Mouse (Mus musculus): ENCODE data around the gene Snn. TPM values are rescaled to one million over a fixed set of nuclear protein-coding genes. Genes with fewer than 3 reads are reported as not detected.
"Not testable (repeated sequence)": the region's sequence is repeated elsewhere in the genome, so short reads cannot be mapped to it uniquely, and the experiment has no call there.

The Snn gene
- total RNA-seq (2021): 100 to 1,000 TPM; 186 to 194 TPM
- long read RNA-seq, experiment 1, transcript Snn-201 (2 exons, 2,872 nt): major isoform, 105 of 144 reads
- long read RNA-seq, experiment 1, partial matches to known transcripts: 36 of 144 reads
- long read RNA-seq, experiment 1, other reads (novel, unspliced or antisense): 3 of 144 reads
- long read RNA-seq, experiment 2, transcript Snn-201 (2 exons, 2,872 nt): major isoform, 80 of 108 reads
- long read RNA-seq, experiment 2, partial matches to known transcripts: 0 of 108 reads
- long read RNA-seq, experiment 2, other reads (novel, unspliced or antisense): 28 of 108 reads

DNA sequence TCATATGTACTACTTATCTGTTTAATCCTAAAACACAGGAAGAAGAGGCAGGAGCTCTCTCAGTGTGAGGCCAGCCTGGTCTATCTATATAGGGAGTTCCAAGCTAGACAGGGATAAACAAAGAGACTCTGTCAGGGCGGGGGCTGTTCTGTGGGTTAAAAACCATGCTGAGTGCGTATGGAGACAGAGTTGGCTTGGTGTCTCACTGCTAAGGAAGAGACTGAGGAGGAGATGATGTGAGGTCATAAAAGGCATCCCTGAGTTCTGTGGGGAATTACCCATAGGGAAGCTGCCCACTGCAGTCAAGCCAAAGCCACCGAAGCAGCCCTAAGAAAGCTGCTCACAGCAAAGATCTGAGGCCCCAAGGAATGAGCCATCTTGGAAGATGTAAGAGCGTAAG lies at the start of gene Snn:
TSS of gene Snn (plus strand) at position 301 of the 400 bp plus-strand sequence.
- DNase-seq (ENCODE audit: low spot score in 2 of 2): no peak

DNA sequence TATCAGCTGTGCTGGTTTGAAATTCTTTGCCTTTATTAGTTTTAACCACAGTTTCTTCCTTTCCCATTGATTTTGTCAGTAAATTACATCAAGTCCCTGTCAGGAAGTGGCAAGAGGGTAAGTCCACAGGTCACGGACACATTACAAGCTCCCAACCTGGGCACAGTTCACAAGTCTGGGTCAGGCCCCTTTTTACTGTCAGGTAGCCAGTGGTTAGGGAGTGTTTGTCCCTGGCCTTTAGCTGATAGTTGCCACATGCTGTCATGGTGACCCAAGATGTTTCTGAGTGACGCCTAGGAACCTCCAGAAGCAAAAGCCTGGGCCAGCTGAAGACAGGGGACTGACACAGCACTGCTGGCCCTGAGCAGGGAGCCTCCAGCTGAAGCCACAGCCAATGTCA lies 49.5 kb upstream of the Snn start:
- no peak for DNase-seq (ENCODE audit: low spot score in 2 of 2)

DNA sequence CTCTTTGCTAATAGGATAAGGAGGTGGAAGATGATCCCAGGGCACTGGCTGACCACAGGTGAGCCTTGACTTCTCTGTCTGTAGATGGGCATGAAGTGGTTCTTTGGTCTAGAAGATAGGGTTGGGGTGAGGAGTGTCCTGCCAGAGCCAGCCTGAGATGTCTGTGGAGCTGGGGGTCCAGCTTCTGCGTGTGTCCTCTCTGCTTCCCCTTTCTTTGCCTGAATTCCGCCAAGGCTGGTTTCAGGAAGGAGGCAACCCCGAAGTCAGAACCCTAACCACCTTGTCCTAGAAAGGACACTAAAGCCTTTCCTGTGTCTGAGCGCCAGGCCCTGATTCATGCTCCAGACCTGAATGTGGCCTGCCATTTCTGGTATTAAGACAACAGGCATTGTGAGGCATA lies 48.8 kb upstream of the Snn start:
- no peak for DNase-seq (ENCODE audit: low spot score in 2 of 2)

DNA sequence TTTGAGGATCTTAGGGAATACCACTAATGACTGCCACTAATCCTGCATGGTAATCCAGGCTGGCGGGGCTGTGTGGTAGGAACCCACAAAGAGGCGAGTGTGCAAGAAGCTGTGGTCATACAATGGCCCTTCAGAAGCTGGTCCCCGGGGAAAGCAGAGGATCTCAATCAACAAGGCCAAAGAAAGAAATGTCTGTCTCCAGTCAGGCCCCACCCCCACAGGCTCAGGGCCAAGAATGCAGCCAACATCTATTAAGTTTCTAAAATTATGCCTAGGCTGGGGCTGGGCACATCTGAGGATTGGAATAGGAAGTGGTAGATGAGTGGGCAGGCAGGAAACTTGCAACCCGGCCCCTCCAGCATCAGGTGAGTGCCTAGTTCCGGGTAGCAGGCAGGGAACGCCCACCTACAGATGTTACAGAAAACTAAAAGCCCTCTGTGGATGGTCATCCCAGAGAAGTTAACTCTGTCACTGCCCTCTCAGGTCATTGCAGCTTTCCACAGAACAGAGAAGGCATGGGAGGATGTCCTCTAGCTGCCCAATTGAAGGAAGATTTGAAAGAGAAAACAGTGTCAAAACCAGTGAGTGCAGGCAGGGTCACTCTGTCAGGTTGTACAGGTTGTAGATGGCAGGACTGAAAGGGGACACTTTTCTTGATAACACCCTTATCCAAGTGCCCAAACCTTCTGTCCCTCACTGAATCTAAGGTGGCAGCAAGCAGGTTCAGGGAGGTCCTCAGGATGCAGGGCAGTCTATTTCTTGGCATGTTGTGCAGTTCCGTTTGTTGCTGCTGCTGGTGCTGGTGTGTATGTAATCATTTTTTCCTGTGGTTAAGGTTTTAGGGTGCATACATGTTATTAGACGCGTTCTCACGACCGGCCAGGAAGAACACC lies 47.9 kb upstream of the Snn start:
- peak; percentile 46 to 55 for DNase-seq (ENCODE audit: low spot score in 2 of 2)

DNA sequence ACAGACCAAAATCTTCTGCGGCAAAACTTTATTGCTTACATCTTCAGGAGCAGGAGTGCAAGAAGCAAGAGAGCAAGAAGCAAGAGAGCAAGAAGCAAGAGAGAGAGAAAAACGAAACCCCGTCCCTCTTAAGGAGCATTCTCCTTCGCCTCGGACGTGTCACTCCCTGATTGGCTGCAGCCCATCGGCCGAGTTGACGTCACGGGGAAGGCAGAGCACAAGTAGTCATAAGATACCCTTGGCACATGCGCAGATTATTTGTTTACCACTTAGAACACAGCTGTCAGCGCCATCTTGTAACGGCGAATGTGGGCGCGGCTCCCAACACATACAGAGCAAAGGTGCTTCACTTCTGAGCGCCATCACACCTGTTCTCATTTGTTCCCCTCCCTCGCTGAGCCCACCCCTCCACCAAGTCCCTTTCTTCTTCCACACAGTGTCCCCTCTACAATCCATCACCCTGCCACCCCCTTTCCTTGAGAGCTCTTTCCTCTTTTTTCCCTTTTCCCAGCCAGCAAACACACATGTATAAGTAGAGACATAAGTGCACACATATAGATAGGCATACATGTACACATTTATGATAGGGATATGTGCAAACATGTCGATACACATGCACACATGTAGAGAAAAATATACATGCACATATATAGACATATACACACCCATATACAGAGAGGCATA lies 47.1 kb upstream of the Snn start:
- not testable (repeated sequence) for DNase-seq (ENCODE audit: low spot score in 2 of 2)

DNA sequence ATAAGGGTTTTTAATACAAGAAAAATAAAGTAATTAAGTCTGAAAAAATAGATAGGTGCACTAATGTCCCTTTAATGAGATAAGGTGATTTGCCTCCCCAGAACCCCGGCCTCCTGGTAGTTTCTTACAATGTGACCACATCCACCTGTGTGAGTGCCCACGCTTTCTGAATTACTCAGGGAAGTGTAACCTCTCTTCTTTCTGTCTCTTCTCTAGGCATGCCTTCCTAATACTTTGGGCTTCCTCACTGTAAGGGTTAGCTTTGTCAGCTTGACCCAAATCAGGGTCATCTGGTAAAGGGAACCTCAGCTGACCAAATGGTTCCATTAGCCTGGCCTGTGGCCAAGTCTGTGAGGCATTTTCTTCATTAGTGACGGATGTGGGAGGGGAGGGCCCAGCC lies 46.3 kb upstream of the Snn start:
- DNase-seq (ENCODE audit: low spot score in 2 of 2): no peak

DNA sequence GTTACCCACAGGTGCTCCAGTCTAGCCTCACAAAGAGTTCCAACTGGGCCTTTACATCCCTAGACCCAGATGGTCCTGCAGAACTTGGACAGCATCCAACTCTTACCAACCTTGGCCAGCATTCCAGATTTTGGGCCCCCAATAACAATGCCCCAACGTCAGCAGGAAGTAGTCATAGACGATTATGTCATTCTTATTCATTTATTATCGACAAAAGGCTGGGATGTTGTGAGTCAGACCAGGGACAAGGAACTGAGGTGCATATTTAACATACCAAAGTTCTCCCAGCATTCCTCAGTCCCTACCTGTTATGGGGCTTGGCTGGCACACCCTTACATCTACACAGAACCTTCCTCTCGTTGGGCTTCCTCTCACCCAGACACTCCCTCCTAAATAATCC lies 44.4 kb upstream of the Snn start:
- no peak for DNase-seq (ENCODE audit: low spot score in 2 of 2)

DNA sequence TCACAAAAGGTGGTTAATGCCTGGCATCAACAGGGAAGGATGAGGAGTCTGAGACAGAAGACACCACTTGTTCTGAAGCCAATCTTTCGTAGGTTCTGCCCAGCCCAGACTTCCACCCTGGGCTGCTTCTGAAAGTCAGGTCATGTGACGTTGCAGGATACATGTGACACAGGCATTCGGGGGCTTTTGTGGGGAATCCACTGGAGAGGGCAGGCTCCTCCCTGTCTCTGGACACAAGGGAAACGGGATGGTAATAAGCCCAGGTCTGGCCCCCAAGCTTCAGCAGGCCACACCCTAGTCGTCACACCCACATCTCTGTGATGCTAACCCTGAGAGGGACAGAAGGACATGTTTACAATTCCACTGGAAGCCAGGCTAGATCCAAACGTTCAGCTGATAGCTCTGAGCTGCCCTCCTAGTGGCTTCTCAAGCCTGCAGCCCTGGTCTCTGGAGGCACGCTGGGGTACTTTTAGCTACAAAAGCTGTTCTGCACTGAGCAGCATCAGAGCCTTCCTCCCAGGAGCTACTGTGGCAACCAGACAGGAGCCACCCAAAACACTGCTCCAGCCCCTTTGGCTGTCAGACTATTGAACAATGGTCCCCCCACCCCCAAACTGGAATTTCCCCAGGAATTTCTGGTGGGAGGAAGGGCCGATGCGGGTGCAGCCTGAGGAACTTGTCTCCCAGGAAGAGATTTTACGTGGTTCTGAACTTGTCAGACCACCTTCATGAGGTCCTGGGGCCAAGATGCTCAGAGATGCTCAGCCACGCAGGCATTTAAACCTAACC lies 42.7 kb upstream of the Snn start:
- no peak for DNase-seq (ENCODE audit: low spot score in 2 of 2)

DNA sequence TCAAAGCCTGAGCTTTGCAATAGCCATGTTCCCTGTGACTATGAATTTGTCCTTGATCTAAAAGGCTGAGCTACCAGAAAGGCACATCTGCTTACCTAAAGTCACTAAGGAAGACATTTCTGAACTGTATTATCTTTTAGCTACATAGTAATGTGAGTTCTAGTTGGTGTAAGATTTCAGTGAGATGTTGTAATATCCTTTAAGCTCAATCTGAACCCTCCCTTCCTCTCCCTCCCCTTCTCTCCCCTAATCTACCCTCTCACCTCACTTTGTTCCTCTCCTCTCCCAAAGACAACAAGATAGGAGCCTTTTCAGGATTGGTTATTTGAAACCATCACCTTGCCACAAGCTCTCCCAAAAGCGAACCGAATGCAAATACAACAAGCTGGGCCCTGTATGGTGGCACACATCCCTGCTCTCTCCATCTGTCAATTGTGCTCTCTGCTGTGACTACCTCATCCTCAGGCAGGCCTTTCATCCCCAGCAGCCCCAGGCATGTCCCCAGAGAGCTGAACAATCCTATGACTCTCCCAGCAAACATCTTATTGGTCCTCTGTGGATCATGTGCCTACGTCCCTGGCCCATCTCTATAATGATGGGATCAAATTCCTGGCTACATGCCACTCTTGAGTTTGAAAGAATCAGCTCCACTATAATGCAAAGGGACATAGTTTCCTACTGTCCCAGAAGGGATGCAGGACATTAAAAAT lies 39.2 kb upstream of the Snn start:
- DNase-seq (ENCODE audit: low spot score in 2 of 2): no peak

DNA sequence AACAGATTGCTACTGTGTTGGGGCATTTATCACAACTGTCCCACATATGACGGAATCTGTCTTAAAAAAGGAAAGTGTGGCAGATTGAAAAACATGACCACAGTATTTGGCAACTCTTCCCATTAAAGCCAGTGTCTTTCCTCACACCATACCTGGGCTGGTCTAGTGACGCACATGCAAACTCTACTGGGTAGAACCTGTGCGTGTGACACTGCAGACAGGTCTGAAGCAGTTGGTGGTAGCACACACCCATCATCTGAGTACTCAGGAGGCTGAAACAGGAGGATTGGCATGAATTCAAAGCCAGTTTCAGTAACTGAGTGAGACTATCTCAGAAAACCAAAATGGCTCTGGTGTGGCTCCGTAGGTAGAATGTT lies 38.6 kb upstream of the Snn start:
- DNase-seq (ENCODE audit: low spot score in 2 of 2): no peak

DNA sequence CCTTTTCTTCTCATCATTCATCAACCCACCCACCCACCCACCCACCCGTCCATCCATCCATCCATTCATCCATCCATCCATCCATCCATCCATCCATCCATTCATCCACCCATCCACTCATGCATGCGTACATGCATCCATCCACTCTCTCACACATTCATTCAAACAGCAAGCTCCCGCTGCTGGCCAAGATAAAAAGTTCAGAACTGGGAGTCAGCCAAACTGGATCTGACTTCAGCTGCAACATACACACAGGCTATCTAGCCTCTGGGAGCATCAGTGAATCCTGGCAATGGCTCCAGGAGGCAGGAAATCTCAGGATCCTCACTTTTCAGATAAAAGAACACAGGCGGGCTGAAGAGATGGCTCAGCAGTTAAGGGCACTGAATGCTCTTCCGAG lies 37.1 kb upstream of the Snn start:
- DNase-seq (ENCODE audit: low spot score in 2 of 2): no peak

DNA sequence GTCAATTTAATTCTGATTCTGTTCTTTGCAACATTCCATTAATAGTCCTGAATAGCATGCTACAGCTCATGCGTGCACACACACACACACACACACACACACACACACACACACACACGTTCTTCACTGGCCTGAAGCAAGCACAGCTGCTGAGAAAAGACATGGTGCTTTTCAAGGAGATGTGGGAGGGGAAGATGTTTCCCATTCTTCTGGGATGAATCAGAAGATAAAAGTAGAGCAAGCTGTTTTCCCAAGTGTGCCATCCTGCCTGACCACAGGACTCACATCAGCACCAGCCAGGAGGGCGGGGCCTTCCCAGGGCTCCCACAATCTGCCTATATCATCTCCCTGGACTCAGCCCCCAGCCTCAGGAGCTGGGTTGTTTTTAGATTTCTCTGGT lies 35.9 kb upstream of the Snn start:
- DNase-seq (ENCODE audit: low spot score in 2 of 2): peak in 1 of 2 experiments; percentile 24

DNA sequence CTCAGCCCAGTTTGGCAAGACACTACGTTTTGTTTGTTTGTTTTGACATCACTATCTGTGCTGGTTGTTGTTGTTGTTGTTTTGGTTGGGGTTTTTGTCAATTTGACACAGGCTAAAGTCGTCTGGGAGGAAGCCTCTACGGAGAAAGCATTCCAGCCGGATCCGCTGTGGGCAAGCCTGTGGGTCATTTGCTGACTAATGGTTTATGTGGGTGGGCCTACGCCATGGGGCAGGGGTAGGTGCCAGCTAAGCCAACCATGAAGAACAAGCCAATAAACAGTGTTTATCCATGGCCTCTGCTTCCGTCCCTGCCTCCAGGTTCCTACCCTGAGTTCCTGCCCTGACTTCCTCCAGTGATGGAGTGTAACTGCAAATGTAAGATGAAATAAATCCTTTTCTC lies 32.5 kb upstream of the Snn start:
- no peak for DNase-seq (ENCODE audit: low spot score in 2 of 2)

DNA sequence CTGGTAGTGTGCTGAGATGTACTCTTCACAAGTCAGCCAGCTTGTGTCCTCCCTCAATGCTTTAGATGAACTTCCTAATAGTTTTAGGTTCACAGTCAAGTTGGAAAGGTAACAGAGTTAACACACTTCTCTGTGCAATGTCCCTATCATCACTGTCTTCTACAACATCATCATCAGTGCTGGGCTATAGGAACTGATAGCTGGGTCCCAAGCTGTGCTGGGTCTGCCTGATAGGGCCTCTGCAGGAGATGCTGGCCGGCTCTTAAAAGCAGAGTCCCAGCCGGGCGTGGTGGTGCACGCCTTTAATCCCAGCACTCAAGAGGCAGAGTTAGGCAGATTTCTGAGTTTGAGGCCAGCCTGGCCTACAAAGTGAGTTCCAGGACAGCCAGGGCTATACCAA lies 29.9 kb upstream of the Snn start:
- DNase-seq (ENCODE audit: low spot score in 2 of 2): no peak

DNA sequence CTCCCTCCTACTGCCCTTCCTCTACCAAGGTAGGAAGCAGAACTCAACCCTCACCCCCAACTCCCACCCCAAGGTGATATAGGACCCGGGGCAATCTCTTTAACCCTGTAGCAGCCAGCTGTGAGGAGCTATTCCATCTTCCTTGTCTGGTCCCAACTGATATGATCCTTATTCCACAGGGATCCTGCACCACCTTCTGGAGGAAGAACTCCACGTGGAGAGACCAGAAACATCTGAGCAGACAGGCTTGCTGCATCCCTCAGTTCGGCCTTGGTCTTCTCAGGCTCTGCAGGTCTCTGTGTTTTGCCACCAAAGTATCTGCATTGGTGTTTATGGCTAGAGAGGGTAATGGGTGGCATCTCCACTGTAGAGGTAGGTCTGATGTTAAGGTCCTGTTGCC lies 29.4 kb upstream of the Snn start:
- DNase-seq (ENCODE audit: low spot score in 2 of 2): no peak

DNA sequence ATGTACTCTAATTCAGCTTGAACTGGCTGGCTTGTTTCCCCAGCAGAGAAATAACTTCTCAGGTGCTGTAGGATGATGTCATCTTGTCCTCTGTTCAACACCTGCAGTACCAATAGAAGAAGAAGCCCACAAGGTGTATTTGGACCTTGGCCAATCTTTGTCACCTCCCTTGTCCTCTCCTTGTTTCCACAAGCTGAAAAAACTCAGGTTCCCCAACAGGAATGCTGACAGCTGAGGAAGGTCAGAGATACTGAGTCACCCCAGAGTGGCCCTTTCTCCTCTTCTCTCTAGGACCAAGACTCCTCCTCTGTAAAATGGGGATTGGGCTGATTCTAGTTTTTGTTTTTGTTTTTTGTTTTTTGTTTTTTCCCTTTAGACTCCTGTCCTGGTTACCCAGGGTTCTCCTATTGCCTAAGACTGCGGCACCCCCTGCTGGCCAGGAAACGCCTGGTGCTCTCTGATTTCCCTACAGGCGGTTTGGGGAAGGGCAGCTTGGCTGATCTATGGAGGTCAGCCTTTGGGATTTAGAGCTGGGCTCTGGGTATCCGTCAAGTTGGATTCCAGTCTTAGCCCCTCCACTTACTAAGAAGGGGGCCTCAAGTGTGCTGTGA lies 26.4 kb upstream of the Snn start:
- peak; percentile 84 to 89 for DNase-seq (ENCODE audit: low spot score in 2 of 2)

DNA sequence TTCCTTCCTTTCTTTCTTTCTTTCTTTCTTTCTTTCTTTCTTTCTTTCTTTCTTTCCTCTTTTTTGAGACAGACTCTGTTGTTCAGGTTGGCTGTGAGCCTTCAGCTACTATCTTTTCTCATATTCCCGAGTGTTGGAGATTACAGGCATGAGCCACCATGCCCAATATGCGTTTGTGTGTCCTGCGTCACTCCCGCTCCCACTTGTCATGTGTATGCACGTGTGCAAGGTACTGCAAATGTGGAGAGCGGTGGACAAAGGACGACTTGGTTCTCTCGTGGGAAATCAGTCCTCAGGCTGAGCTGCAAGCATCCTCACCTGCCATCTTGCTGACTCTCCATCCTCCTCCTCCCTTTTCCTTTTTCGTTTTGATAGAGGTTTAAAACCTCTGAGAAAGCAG lies 25.5 kb upstream of the Snn start:
- DNase-seq (ENCODE audit: low spot score in 2 of 2): no peak

DNA sequence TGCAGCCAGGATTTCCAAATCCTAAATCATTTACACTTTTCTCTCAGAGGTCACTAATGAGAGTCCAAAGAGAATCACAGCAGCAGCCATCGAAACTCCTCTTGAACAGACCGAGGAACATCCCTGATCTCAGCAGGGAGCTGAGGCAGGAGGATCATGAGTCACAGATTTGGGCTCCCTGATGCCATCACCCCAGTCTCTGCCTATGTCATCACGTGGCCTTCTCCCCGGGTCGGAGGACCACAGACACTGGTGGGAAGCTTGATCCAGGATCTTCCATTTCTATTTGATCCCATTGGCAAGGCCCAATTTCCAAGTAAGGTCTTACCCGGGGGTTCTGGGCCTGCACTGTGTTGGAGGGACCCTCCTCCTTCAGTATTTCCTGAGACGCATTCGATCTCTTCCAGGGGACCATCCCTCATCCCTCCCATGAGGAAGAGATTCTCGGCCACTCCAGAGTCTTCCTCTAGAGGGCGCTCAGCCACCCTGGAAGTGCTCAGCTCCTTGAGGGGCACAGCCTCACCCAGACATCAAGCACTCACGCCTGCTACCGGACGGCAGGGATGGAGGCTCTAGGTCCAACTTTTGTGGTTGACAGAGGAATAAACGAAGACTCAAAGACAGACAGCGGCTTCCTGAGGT lies 24.8 kb upstream of the Snn start:
- DNase-seq (ENCODE audit: low spot score in 2 of 2): peak; percentile 69 to 84

DNA sequence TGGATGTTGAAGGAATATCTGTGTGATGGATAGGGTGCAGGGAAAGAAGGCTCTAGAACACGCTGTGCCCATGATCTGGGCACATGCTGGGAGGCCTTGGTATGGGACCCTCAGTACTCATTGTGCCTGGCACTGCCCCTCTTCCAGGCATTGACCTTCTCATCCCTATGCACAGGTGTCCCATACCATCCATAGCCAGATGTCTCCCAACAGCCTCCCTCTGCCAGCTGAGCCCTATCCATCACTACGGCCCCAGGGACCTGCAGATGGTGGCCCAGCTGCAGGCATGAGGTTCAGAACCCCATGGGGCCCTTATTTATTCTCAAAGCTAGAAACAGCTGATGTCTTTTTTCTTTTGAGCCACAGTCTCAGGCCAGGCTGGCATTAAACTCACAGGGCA lies 20.1 kb upstream of the Snn start:
- DNase-seq (ENCODE audit: low spot score in 2 of 2): no peak

DNA sequence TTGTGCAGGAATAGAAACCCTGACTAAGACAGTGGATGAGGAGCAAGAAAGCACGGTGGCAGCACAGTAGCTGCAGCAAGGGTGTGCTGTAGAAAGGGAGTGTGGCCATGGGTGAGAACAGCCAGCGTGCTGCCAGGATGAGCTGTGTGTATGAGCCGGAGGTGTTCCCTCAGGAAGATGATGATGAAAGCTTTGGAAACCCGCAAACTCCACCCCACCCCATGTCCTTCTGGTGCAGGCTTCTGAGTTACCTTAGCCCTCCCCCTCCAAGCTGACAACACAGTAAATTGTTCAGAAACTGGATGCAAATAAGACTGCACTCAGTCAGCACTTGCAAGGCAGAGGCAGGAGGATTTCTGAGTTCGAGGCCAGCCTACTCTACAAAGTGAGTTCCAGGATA lies 17.5 kb upstream of the Snn start:
- DNase-seq (ENCODE audit: low spot score in 2 of 2): no peak

Measured in left cerebral cortex, adult 18-20 months (tissue).